Mouse (Mus musculus): ENCODE data around the gene Tbc1d22a. TPM values are rescaled to one million over a fixed set of nuclear protein-coding genes. Genes with fewer than 3 reads are reported as not detected.

Tbc1d22a gene
- total and polyA plus RNA-seq, 2 experiments from 2014 or later: 13.9 to 19.8 TPM

GRCm38 (mm10) chr15:86409352-86409751, 195.1 kb downstream of the Tbc1d22a start:
- Histone ChIP-seq H3K4me2 (ENCODE audit: low read depth, low read length, poor library complexity, severe bottlenecking) (no peak overlapping the region), H3K36me3 (ENCODE audit: insufficient read depth, low read length) (no peaks in the 10 kb centered on the region), H3K4me1 (ENCODE audit: insufficient read depth, low read length) (no peaks in the 10 kb centered on the region), H3K4me3 (ENCODE audit: low read depth, low read length) (no peak overlapping the region), H3K27ac (ENCODE audit: low read depth, low read length) (no peak overlapping the region), H3K9me3 (ENCODE audit: low read length) (no peaks in the 10 kb centered on the region), H3K9ac (replicated peaks; ENCODE audit: low read length, poor library complexity, severe bottlenecking) (no peak overlapping the region), H3K27me3 (ENCODE audit: insufficient read depth, low read length) (no peaks in the 10 kb centered on the region)
- ATAC-seq (ENCODE audit: low FRiP score) (no peak), DNase-seq (ENCODE audit: low spot score) (peak; percentile 46)
- 59% methylated on average over 5 of the region's 5 CpGs for WGBS
- TF ChIP-seq CTCF (IDR thresholded peaks at IDR 0.05): peak; percentile 64

GRCm38 (mm10) chr15:86411532-86412080, 197.3 kb downstream of the Tbc1d22a start:
- DNase-seq (ENCODE audit: low spot score) (no peak), ATAC-seq (ENCODE audit: low FRiP score) (no peak)
- no peaks in the 10 kb centered on the region for H3K27me3 ChIP-seq (ENCODE audit: insufficient read depth, low read length)
- H3K36me3 ChIP-seq (ENCODE audit: insufficient read depth, low read length): no peaks in the 10 kb centered on the region
- H3K4me2 ChIP-seq (ENCODE audit: low read depth, low read length, poor library complexity, severe bottlenecking): no peak overlapping the region
- peaks cover 4% of the 10 kb centered on the region; the same call in 1 of the 2 replicates for H3K4me1 ChIP-seq (ENCODE audit: insufficient read depth, low read length)
- no peak overlapping the region for H3K27ac ChIP-seq (ENCODE audit: low read depth, low read length)
- H3K4me3 ChIP-seq (ENCODE audit: low read depth, low read length): no peak overlapping the region
- no peaks in the 10 kb centered on the region for H3K9me3 ChIP-seq (ENCODE audit: low read length)
- H3K9ac ChIP-seq (replicated peaks; ENCODE audit: low read length, poor library complexity, severe bottlenecking): no peak overlapping the region
- 62% methylated on average over 5 of the region's 5 CpGs for WGBS
- TF ChIP-seq CTCF (IDR thresholded peaks at IDR 0.05): no peak

GRCm38 (mm10) chr15:86415951-86416350, 201.7 kb downstream of the Tbc1d22a start:
- H3K4me2 ChIP-seq (ENCODE audit: low read depth, low read length, poor library complexity, severe bottlenecking): no peak overlapping the region
- DNase-seq (ENCODE audit: low spot score) (no peak), ATAC-seq (ENCODE audit: low FRiP score) (no peak)
- H3K36me3 ChIP-seq (ENCODE audit: insufficient read depth, low read length): no peaks in the 10 kb centered on the region
- 0 out of 2 replicates have a peak overlapping the region, but pooled peaks have one; percentile 4 for H3K9ac ChIP-seq (replicated peaks; ENCODE audit: low read length, poor library complexity, severe bottlenecking)
- no peak for TF ChIP-seq CTCF (IDR thresholded peaks at IDR 0.05)
- 24% methylated on average over 6 of the region's 6 CpGs for WGBS
- H3K4me3 ChIP-seq (ENCODE audit: low read depth, low read length): no peak overlapping the region
- H3K27me3 ChIP-seq (ENCODE audit: insufficient read depth, low read length): no peaks in the 10 kb centered on the region
- no peaks in the 10 kb centered on the region for H3K9me3 ChIP-seq (ENCODE audit: low read length)
- peaks cover 11% of the 10 kb centered on the region; the same call in 1 of the 2 replicates for H3K4me1 ChIP-seq (ENCODE audit: insufficient read depth, low read length)
- no peak overlapping the region for H3K27ac ChIP-seq (ENCODE audit: low read depth, low read length)

- H3K36me3 ChIP-seq (ENCODE audit: insufficient read depth, low read length): no peaks in the 10 kb centered on the region
- H3K27me3 ChIP-seq (ENCODE audit: insufficient read depth, low read length): no peaks in the 10 kb centered on the region
- no peak overlapping the region for H3K4me2 ChIP-seq (ENCODE audit: low read depth, low read length, poor library complexity, severe bottlenecking)
- no peaks in the 10 kb centered on the region for H3K9me3 ChIP-seq (ENCODE audit: low read length)
- no peak for ATAC-seq (ENCODE audit: low FRiP score)
- no peak for TF ChIP-seq CTCF (IDR thresholded peaks at IDR 0.05)
- 71% methylated on average over 2 of the region's 2 CpGs for WGBS
- DNase-seq (ENCODE audit: low spot score): no peak
- peaks cover 11% of the 10 kb centered on the region; the same call in 1 of the 2 replicates for H3K4me1 ChIP-seq (ENCODE audit: insufficient read depth, low read length)
- H3K9ac ChIP-seq (replicated peaks; ENCODE audit: low read length, poor library complexity, severe bottlenecking): no peak overlapping the region
- H3K27ac ChIP-seq (ENCODE audit: low read depth, low read length): no peak overlapping the region
- H3K4me3 ChIP-seq (ENCODE audit: low read depth, low read length): no peak overlapping the region
Measured at GRCm38 (mm10) chr15:86418436-86418835, 204.2 kb downstream of the Tbc1d22a start.

- DNase-seq (ENCODE audit: low spot score) (peak; percentile 90), ATAC-seq (ENCODE audit: low FRiP score) (peak; percentile 77)
- peaks cover 11% of the 10 kb centered on the region; the same call in 1 of the 2 replicates for H3K4me1 ChIP-seq (ENCODE audit: insufficient read depth, low read length)
- 38% methylated on average over 6 of the region's 6 CpGs for WGBS
- no peak overlapping the region for H3K4me3 ChIP-seq (ENCODE audit: low read depth, low read length)
- H3K4me2 ChIP-seq (ENCODE audit: low read depth, low read length, poor library complexity, severe bottlenecking): no peak overlapping the region
- no peaks in the 10 kb centered on the region for H3K27me3 ChIP-seq (ENCODE audit: insufficient read depth, low read length)
- no peaks in the 10 kb centered on the region for H3K9me3 ChIP-seq (ENCODE audit: low read length)
- 0 out of 2 replicates have a peak overlapping the region, but pooled peaks have one; percentile 18 for H3K27ac ChIP-seq (ENCODE audit: low read depth, low read length)
- H3K9ac ChIP-seq (replicated peaks; ENCODE audit: low read length, poor library complexity, severe bottlenecking): no peak overlapping the region
- no peaks in the 10 kb centered on the region for H3K36me3 ChIP-seq (ENCODE audit: insufficient read depth, low read length)
- no peak for TF ChIP-seq CTCF (IDR thresholded peaks at IDR 0.05)
Measured at GRCm38 (mm10) chr15:86419620-86420019, 205.4 kb downstream of the Tbc1d22a start.

- DNase-seq (ENCODE audit: low spot score): no peak
Measured at GRCm38 (mm10) chr15:86422858-86423257, 208.6 kb downstream of the Tbc1d22a start.

More at GRCm38 (mm10) chr15:86422858-86423257, 208.6 kb downstream of the Tbc1d22a start:
- H3K4me3 ChIP-seq (ENCODE audit: low read depth, low read length): no peak overlapping the region
- peaks cover 7% of the 10 kb centered on the region; the same call in 1 of the 2 replicates for H3K4me1 ChIP-seq (ENCODE audit: insufficient read depth, low read length)
- no peak for ATAC-seq (ENCODE audit: low FRiP score)
- H3K4me2 ChIP-seq (ENCODE audit: low read depth, low read length, poor library complexity, severe bottlenecking): no peak overlapping the region
- 68% methylated on average over 1 of the region's 1 CpGs for WGBS
- H3K36me3 ChIP-seq (ENCODE audit: insufficient read depth, low read length): no peaks in the 10 kb centered on the region
- H3K27me3 ChIP-seq (ENCODE audit: insufficient read depth, low read length): no peaks in the 10 kb centered on the region
- no peak for TF ChIP-seq CTCF (IDR thresholded peaks at IDR 0.05)
- H3K27ac ChIP-seq (ENCODE audit: low read depth, low read length): no peak overlapping the region
- H3K9ac ChIP-seq (replicated peaks; ENCODE audit: low read length, poor library complexity, severe bottlenecking): no peak overlapping the region
- H3K9me3 ChIP-seq (ENCODE audit: low read length): no peaks in the 10 kb centered on the region
